Mouse (Mus musculus) liver, adult 2 months (tissue): ENCODE measurements around the gene Siah2. TPM values are rescaled to one million over a fixed set of nuclear protein-coding genes. Genes with fewer than 3 reads are reported as not detected.
A peak's percentile ranks its signal among the peaks of the same experiment; 100 is the strongest.

Experiments
- DNase-seq: peaks from one replicate; pipeline ENCODE4 v3.0.0-alpha.2; 2011; ENCODE audit warnings: low read depth, low spot score; ENCODE audit errors: extremely low read depth
- H3K27ac ChIP-seq: fragments of 200-500 bp; replicated peaks from 2 replicates; pipeline ENCODE4 v1.5.1; 2012; ENCODE audit warnings: low read depth, mild to moderate bottlenecking, control low read depth, inconsistent platforms, low read length; ENCODE audit not compliant: insufficient read depth
- H3K27me3 ChIP-seq: fragments of 200-500 bp; 2 replicates; pipeline ENCODE4 v1.6.1; 2012; ENCODE audit warnings: mild to moderate bottlenecking, moderate library complexity, low read length, inconsistent platforms; ENCODE audit not compliant: control insufficient read depth, insufficient read depth
- H3K36me3 ChIP-seq: fragments of 200-500 bp; 2 replicates; pipeline ENCODE4 v1.6.1; 2012; ENCODE audit warnings: low read length, inconsistent platforms; ENCODE audit not compliant: control insufficient read depth, insufficient read depth
- H3K4me1 ChIP-seq: fragments of 200-500 bp; 2 replicates; pipeline ENCODE4 v1.6.1; 2011; ENCODE audit warnings: low read length; ENCODE audit not compliant: control insufficient read depth, insufficient read depth
- H3K4me3 ChIP-seq: fragments of 200-500 bp; 2 replicates; pipeline ENCODE4 v1.5.1; 2011; ENCODE audit warnings: low read depth, mild to moderate bottlenecking, control low read depth, low read length, moderate library complexity; ENCODE audit not compliant: insufficient read depth
- H3K79me2 ChIP-seq: fragments of 200-500 bp; 2 replicates; pipeline ENCODE4 v1.6.1; 2012; ENCODE audit warnings: inconsistent platforms, mild to moderate bottlenecking, low read length, moderate library complexity; ENCODE audit not compliant: control insufficient read depth, insufficient read depth
- H3K9ac ChIP-seq: fragments of 200-500 bp; 2 replicates; pipeline ENCODE4 v1.6.1; 2012; ENCODE audit warnings: low read depth, mild to moderate bottlenecking, control low read depth, inconsistent platforms, low read length
- CTCF ChIP-seq: fragments of 200-500 bp; IDR thresholded peaks from 2 replicates; pipeline ENCODE4 v1.5.1; 2011; ENCODE audit warnings: low read depth, low read length, control low read depth
- POLR2A ChIP-seq: fragments of 200-500 bp; IDR thresholded peaks from 2 replicates; pipeline ENCODE4 v1.6.1; 2011; ENCODE audit warnings: low read length, control low read depth; ENCODE audit not compliant: insufficient read depth; ENCODE audit errors: extremely low read depth
- WGBS: fragments of 180-500 bp; shearing (Covaris S2); methylation state at CpG from one replicate; pipeline ENCODE4 v1.1.7; 2018; 5-methylcytosine and 5-hydroxymethylcytosine counted together
- polyA plus RNA-seq: library from polyadenylated mRNA; depleted of rRNA; stranded (reverse); fragments of >200 nt; gene quantifications from 2 replicates; pipeline ENCODE4 v1.2.3, GENCODE M21; 2012
- total RNA-seq: library from RNA; depleted of rRNA; stranded (reverse); fragments of >200 nt; gene quantifications from 2 replicates; pipeline ENCODE4 v1.2.3, GENCODE M21; 2014

The Siah2 gene
- total and polyA plus RNA-seq, 2 experiments, result 9.6 to 29.4 TPM

DNA sequence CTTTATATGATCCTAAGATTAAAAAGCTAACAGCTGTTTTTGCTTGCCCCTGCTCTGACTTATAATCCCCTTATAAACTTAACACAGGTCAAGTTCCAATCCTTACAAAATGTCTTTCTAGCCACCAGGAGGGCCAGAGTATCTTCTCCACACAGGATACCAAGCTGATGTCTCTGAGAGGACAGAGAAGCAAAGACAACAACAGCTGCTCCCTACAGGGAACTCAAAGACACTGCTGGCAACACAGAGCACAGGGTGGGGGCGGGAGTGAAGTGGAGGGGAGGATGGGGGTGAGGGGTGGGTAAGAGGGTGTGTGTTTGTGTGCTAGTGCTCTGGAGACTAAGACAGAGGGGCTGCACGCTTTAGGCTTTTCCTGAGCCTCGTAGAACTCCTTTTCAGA is 14.6 kb downstream of the Siah2 start:
- H3K79me2 ChIP-seq, result peaks cover 10% of the 10 kb centered on the region; the same call in 1 of the 2 replicates
- no peak overlapping the region for H3K27ac ChIP-seq
- peaks cover 11% of the 10 kb centered on the region; the same call in 1 of the 2 replicates for H3K36me3 ChIP-seq
- H3K9ac ChIP-seq, result no peak overlapping the region
- H3K27me3 ChIP-seq, result no peaks in the 10 kb centered on the region
- no peak for TF ChIP-seq POLR2A
- TF ChIP-seq CTCF, result no peak
- H3K4me3 ChIP-seq, result no peak overlapping the region
- H3K4me1 ChIP-seq, result peaks cover 34% of the 10 kb centered on the region
- no peak for DNase-seq
- 62% methylated on average over 3 of the region's 3 CpGs for WGBS

- H3K9ac ChIP-seq, result no peak overlapping the region
- no peak overlapping the region for H3K4me3 ChIP-seq
- TF ChIP-seq POLR2A (no peak), CTCF (no peak)
- no peaks in the 10 kb centered on the region; the same call in 1 of the 2 replicates for H3K79me2 ChIP-seq
- H3K27ac ChIP-seq, result no peak overlapping the region
- peaks cover 11% of the 10 kb centered on the region; the same call in 1 of the 2 replicates for H3K36me3 ChIP-seq
- H3K27me3 ChIP-seq, result no peaks in the 10 kb centered on the region
- 96% methylated on average over 5 of the region's 5 CpGs for WGBS
- no peak for DNase-seq
- peaks cover 13% of the 10 kb centered on the region for H3K4me1 ChIP-seq
These were observed 18.9 kb downstream of the Siah2 start for GRCm38 (mm10) chr3:58673295-58673694.

DNA sequence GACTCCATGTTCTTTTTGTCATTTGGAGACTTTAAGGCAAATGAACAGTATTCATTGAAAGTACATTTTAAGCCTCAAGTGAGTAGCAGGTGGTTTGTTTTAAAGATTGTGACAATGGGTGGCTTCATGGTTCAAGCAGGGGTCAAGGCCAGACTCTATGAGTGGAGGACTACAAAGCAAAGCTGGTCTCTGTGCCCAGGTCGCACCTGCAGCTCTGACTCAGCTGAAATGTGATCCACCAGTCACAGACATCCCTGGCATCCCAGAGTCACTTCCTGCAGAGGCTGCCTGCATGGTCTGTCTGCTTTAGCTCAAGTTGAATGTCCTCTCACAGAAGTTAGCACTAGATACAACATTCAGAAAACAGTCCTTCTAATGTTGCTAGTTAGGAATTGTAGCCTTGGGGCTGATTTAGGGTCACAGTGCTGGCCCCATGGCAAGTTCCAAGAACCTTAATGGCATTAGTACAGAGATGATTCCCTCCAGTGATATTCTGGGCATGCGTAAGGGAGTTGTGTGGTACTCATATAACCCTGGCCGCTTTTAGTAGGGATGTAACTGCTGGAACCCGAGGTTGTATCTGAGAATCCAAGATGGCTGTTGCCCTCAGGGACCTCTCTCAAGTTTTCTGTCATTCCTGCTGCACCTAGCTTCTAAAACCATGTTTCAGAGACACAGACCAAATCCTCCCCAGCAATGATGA is 19.6 kb downstream of the Siah2 start:
- Histone ChIP-seq H3K36me3 (peaks cover 11% of the 10 kb centered on the region; the same call in 1 of the 2 replicates), H3K4me3 (no peak overlapping the region), H3K9ac (no peak overlapping the region), H3K27me3 (no peaks in the 10 kb centered on the region), H3K27ac (no peak overlapping the region), H3K79me2 (no peaks in the 10 kb centered on the region), H3K4me1 (peaks cover 10% of the 10 kb centered on the region)
- no peak for DNase-seq
- 68% methylated on average over 4 of the region's 4 CpGs for WGBS
- TF ChIP-seq CTCF (no peak), POLR2A (no peak)

GRCm38 (mm10) chr3:58671616-58672250 is 20.5 kb downstream of the Siah2 start:
- no peak overlapping the region for H3K9ac ChIP-seq
- no peak overlapping the region for H3K4me3 ChIP-seq
- peaks cover 6% of the 10 kb centered on the region for H3K4me1 ChIP-seq
- TF ChIP-seq CTCF, result no peak
- TF ChIP-seq POLR2A, result no peak
- no peaks in the 10 kb centered on the region for H3K79me2 ChIP-seq
- DNase-seq, result no peak
- H3K27ac ChIP-seq, result no peak overlapping the region
- peaks cover 11% of the 10 kb centered on the region; the same call in 1 of the 2 replicates for H3K36me3 ChIP-seq
- H3K27me3 ChIP-seq, result no peaks in the 10 kb centered on the region
- WGBS, result 67% methylated on average over 6 of the region's 6 CpGs

DNA sequence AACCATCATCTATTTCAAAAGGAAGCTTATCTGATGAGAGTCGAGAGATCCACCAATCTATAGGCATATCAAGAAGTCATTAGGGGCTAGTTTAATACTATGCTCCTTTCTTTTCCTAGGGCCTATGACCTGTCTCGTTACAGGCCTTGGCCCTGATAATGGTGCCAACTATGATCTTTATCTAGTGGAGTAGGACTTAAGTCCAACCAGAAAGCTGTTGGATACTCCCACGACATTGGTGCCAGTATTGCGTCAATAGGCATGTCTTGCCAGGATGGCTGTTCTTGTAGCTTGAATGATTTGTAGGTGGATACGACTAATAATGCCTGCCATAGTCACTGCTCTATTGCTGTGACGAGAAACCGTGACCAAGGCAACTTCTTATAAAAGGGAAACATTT is 28.2 kb downstream of the Siah2 start:
- no peaks in the 10 kb centered on the region for H3K4me1 ChIP-seq
- TF ChIP-seq POLR2A (no peak), CTCF (no peak)
- 33% methylated on average over 7 of the region's 7 CpGs for WGBS
- H3K27me3 ChIP-seq, result no peaks in the 10 kb centered on the region
- H3K27ac ChIP-seq, result no peak overlapping the region
- peak; percentile 94 for DNase-seq
- H3K9ac ChIP-seq, result no peak overlapping the region
- no peak overlapping the region for H3K4me3 ChIP-seq
- no peaks in the 10 kb centered on the region for H3K36me3 ChIP-seq
- H3K79me2 ChIP-seq, result no peaks in the 10 kb centered on the region

- H3K4me1 ChIP-seq, result peaks cover 1% of the 10 kb centered on the region; the same call in 1 of the 2 replicates
- WGBS, result 72% methylated on average over 4 of the region's 4 CpGs
- H3K27ac ChIP-seq, result no peak overlapping the region
- H3K36me3 ChIP-seq, result no peaks in the 10 kb centered on the region
- H3K9ac ChIP-seq, result no peak overlapping the region
- TF ChIP-seq CTCF (no peak), POLR2A (no peak)
- no peak overlapping the region for H3K4me3 ChIP-seq
- no peaks in the 10 kb centered on the region for H3K79me2 ChIP-seq
- H3K27me3 ChIP-seq, result no peaks in the 10 kb centered on the region
- DNase-seq, result no peak
These were observed 31.6 kb downstream of the Siah2 start for GRCm38 (mm10) chr3:58660636-58661035.
